Mouse (Mus musculus): Measurements from ENCODE around the gene Sdf4. TPM values are rescaled to one million over a fixed set of nuclear protein-coding genes. Genes with fewer than 3 reads are reported as not detected.

The Sdf4 gene
- polyA plus RNA-seq, 1 experiment from 2014 or later: 112 TPM

- Histone ChIP-seq H3K4me1 (replicated peaks; ENCODE audit: control insufficient read depth, insufficient read depth, low read length) (no peaks in the 10 kb centered on the region), H3K9me3 (ENCODE audit: control insufficient read depth, low read length) (no peaks in the 10 kb centered on the region), H3K27ac (no peak overlapping the region), H3K36me3 (replicated peaks; ENCODE audit: control insufficient read depth, insufficient read depth) (no peaks in the 10 kb centered on the region), H3K27me3 (ENCODE audit: control insufficient read depth, insufficient read depth, low read length) (no peaks in the 10 kb centered on the region), H3K4me3 (replicated peaks; ENCODE audit: low read length) (no peak overlapping the region), H3K4me2 (replicated peaks) (no peak overlapping the region), H3K9ac (no peak overlapping the region)
- ATAC-seq (ENCODE audit: low FRiP score) (no peak), DNase-seq (ENCODE audit: low spot score) (no peak)
- whole genome bisulfite sequencing: 95% methylated on average over 5 of the region's 5 CpGs
Observed at GRCm38 (mm10) chr4:156055173-156055572, 62.5 kb downstream of the Sdf4 start.

GRCm38 (mm10) chr4:156057702-156058101 lies 65.0 kb downstream of the Sdf4 start:
- Histone ChIP-seq H3K9ac (no peak overlapping the region), H3K4me3 (replicated peaks; ENCODE audit: low read length) (no peak overlapping the region), H3K9me3 (ENCODE audit: control insufficient read depth, low read length) (no peaks in the 10 kb centered on the region), H3K27ac (no peak overlapping the region), H3K4me1 (replicated peaks; ENCODE audit: control insufficient read depth, insufficient read depth, low read length) (no peaks in the 10 kb centered on the region), H3K4me2 (replicated peaks) (no peak overlapping the region), H3K36me3 (replicated peaks; ENCODE audit: control insufficient read depth, insufficient read depth) (no peaks in the 10 kb centered on the region), H3K27me3 (ENCODE audit: control insufficient read depth, insufficient read depth, low read length) (no peaks in the 10 kb centered on the region)
- WGBS: 66% methylated on average over 10 of the region's 10 CpGs
- DNase-seq (ENCODE audit: low spot score) (no peak), ATAC-seq (ENCODE audit: low FRiP score) (no peak)

GRCm38 (mm10) chr4:156058826-156059225 lies 66.2 kb downstream of the Sdf4 start:
- H3K9ac ChIP-seq: no peak overlapping the region
- peaks cover 4% of the 10 kb centered on the region; the same call in 1 of the 2 replicates for H3K4me1 ChIP-seq (replicated peaks; ENCODE audit: control insufficient read depth, insufficient read depth, low read length)
- 79% methylated on average over 9 of the region's 9 CpGs for WGBS
- H3K27ac ChIP-seq: no peak overlapping the region
- no peak overlapping the region for H3K4me2 ChIP-seq (replicated peaks)
- ATAC-seq (ENCODE audit: low FRiP score) (no peak), DNase-seq (ENCODE audit: low spot score) (no peak)
- no peaks in the 10 kb centered on the region for H3K36me3 ChIP-seq (replicated peaks; ENCODE audit: control insufficient read depth, insufficient read depth)
- H3K4me3 ChIP-seq (replicated peaks; ENCODE audit: low read length): no peak overlapping the region
- H3K9me3 ChIP-seq (ENCODE audit: control insufficient read depth, low read length): no peaks in the 10 kb centered on the region
- no peaks in the 10 kb centered on the region for H3K27me3 ChIP-seq (ENCODE audit: control insufficient read depth, insufficient read depth, low read length)

- H3K9me3 ChIP-seq (ENCODE audit: control insufficient read depth, low read length): no peaks in the 10 kb centered on the region
- no peak within 1 kb of the TSS for H3K27ac ChIP-seq
- WGBS: 46% methylated on average over 5 of the region's 5 CpGs
- ATAC-seq (ENCODE audit: low FRiP score) (0 out of 2 replicates have a peak, but pooled peaks have one; percentile 17), DNase-seq (ENCODE audit: low spot score) (no peak)
- H3K36me3 ChIP-seq (replicated peaks; ENCODE audit: control insufficient read depth, insufficient read depth): no peaks in the 10 kb centered on the region
- no peaks in the 10 kb centered on the region for H3K27me3 ChIP-seq (ENCODE audit: control insufficient read depth, insufficient read depth, low read length)
- no peak within 1 kb of the TSS for H3K4me3 ChIP-seq (replicated peaks; ENCODE audit: low read length)
- no peak within 1 kb of the TSS for H3K9ac ChIP-seq
- H3K4me1 ChIP-seq (replicated peaks; ENCODE audit: control insufficient read depth, insufficient read depth, low read length): peaks cover 8% of the 10 kb centered on the region; the same call in 1 of the 2 replicates
- H3K4me2 ChIP-seq (replicated peaks): no peak within 1 kb of the TSS
Observed at GRCm38 (mm10) chr4:156059261-156059660, 66.6 kb downstream of the Sdf4 start, which contains the start of gene Ttll10. Ttll10 (minus strand) TSS chr4:156059414.

- ATAC-seq (ENCODE audit: low FRiP score) (peak; percentile 14; the same call in 1 of the 2 replicates), DNase-seq (ENCODE audit: low spot score) (no peak)
- H3K9ac ChIP-seq: no peak overlapping the region
- no peaks in the 10 kb centered on the region for H3K36me3 ChIP-seq (replicated peaks; ENCODE audit: control insufficient read depth, insufficient read depth)
- no peaks in the 10 kb centered on the region for H3K9me3 ChIP-seq (ENCODE audit: control insufficient read depth, low read length)
- WGBS: 36% methylated on average over 10 of the region's 10 CpGs
- no peaks in the 10 kb centered on the region for H3K27me3 ChIP-seq (ENCODE audit: control insufficient read depth, insufficient read depth, low read length)
- no peak overlapping the region for H3K4me3 ChIP-seq (replicated peaks; ENCODE audit: low read length)
- H3K4me1 ChIP-seq (replicated peaks; ENCODE audit: control insufficient read depth, insufficient read depth, low read length): peaks cover 8% of the 10 kb centered on the region; the same call in 1 of the 2 replicates
- no peak overlapping the region for H3K27ac ChIP-seq
- H3K4me2 ChIP-seq (replicated peaks): no peak overlapping the region
Observed at GRCm38 (mm10) chr4:156059713-156060112, 67.0 kb downstream of the Sdf4 start.

MicroRNAs within 50 kb of the gene (microRNA counts, 519-probe panel; counts per million panel counts)
- not detected for microRNA mmu-miR-200a
- not detected for microRNA mmu-miR-200b
- microRNA mmu-miR-429: not detected

Small RNAs within 50 kb of the gene (microRNA-seq; reads per million reads assigned to microRNA genes)
- 2.4 reads per million, percentile 8 among the genes with 10 or more reads in this experiment for gene Mir200a
- 13.4 reads per million, percentile 32 among the genes with 10 or more reads in this experiment for gene Mir200b
- gene Mir429: 40.8 reads per million, percentile 41 among the genes with 10 or more reads in this experiment

Other genes starting within 250 kb of the Sdf4 start
- gene Atad3a, start 231.8 kb upstream of the Sdf4 start, polyA plus RNA-seq (2014; fragmentation: Nextera tagmentation; extraction: Ambion mirVana): 73.0 and 82.2 TPM in 2 replicates
- 24.7 and 27.6 TPM in 2 replicates for gene Vwa1, start 218.2 kb upstream of the Sdf4 start, polyA plus RNA-seq (2014; fragmentation: Nextera tagmentation; extraction: Ambion mirVana)
- 0.84 and 0.93 TPM in 2 replicates for gene Tmem88b, start 207.0 kb upstream of the Sdf4 start, polyA plus RNA-seq (2014; fragmentation: Nextera tagmentation; extraction: Ambion mirVana)
- gene Ankrd65, start 202.4 kb upstream of the Sdf4 start, polyA plus RNA-seq (2014; fragmentation: Nextera tagmentation; extraction: Ambion mirVana): not detected in 2 replicates
- gene Mrpl20, start 190.0 kb upstream of the Sdf4 start, polyA plus RNA-seq (2014; fragmentation: Nextera tagmentation; extraction: Ambion mirVana): 265 and 267 TPM in 2 replicates
- gene Ccnl2, start 180.4 kb upstream of the Sdf4 start, polyA plus RNA-seq (2014; fragmentation: Nextera tagmentation; extraction: Ambion mirVana): 131 and 133 TPM in 2 replicates
- 114 and 126 TPM in 2 replicates for gene Aurkaip1, start 161.6 kb upstream of the Sdf4 start, polyA plus RNA-seq (2014; fragmentation: Nextera tagmentation; extraction: Ambion mirVana)
- 24.5 and 25.8 TPM in 2 replicates for gene Mxra8, start 153.2 kb upstream of the Sdf4 start, polyA plus RNA-seq (2014; fragmentation: Nextera tagmentation; extraction: Ambion mirVana)
- gene Dvl1, start 145.5 kb upstream of the Sdf4 start, polyA plus RNA-seq (2014; fragmentation: Nextera tagmentation; extraction: Ambion mirVana): 13.6 and 15.6 TPM in 2 replicates
- gene Tas1r3, start 129.5 kb upstream of the Sdf4 start, polyA plus RNA-seq (2014; fragmentation: Nextera tagmentation; extraction: Ambion mirVana): 0.40 and 0.41 TPM in 2 replicates
- gene Cptp, start 123.4 kb upstream of the Sdf4 start, polyA plus RNA-seq (2014; fragmentation: Nextera tagmentation; extraction: Ambion mirVana): 33.5 TPM in 2 replicates
- 69.6 and 71.4 TPM in 2 replicates for gene Ints11, start 123.3 kb upstream of the Sdf4 start, polyA plus RNA-seq (2014; fragmentation: Nextera tagmentation; extraction: Ambion mirVana)
- gene Pusl1, start 101.1 kb upstream of the Sdf4 start, polyA plus RNA-seq (2014; fragmentation: Nextera tagmentation; extraction: Ambion mirVana): 51.8 and 53.8 TPM in 2 replicates
- gene Acap3, start 101.0 kb upstream of the Sdf4 start, polyA plus RNA-seq (2014; fragmentation: Nextera tagmentation; extraction: Ambion mirVana): 71.8 and 73.5 TPM in 2 replicates
- gene Ube2j2, start 49.0 kb upstream of the Sdf4 start, polyA plus RNA-seq (2014; fragmentation: Nextera tagmentation; extraction: Ambion mirVana): 120 and 125 TPM in 2 replicates
- 11.2 and 13.5 TPM in 2 replicates for gene C1qtnf12, start 30.6 kb upstream of the Sdf4 start, polyA plus RNA-seq (2014; fragmentation: Nextera tagmentation; extraction: Ambion mirVana)
- gene B3galt6, start 223 bp upstream of the Sdf4 start, polyA plus RNA-seq (2014; fragmentation: Nextera tagmentation; extraction: Ambion mirVana): 38.4 and 38.8 TPM in 2 replicates
- 0.79 TPM in 1 of 2 replicates, not detected in the other for gene Tnfrsf4, start 21.0 kb downstream of the Sdf4 start, polyA plus RNA-seq (2014; fragmentation: Nextera tagmentation; extraction: Ambion mirVana)
- gene Tnfrsf18, start 33.3 kb downstream of the Sdf4 start, polyA plus RNA-seq (2014; fragmentation: Nextera tagmentation; extraction: Ambion mirVana): 1.9 and 2.3 TPM in 2 replicates
- 0.11 TPM in 1 of 2 replicates, not detected in the other for gene Ttll10, start 66.5 kb downstream of the Sdf4 start, polyA plus RNA-seq (2014; fragmentation: Nextera tagmentation; extraction: Ambion mirVana)
- gene 9430015G10Rik, start 117.1 kb downstream of the Sdf4 start, polyA plus RNA-seq (2014; fragmentation: Nextera tagmentation; extraction: Ambion mirVana): 29.1 and 30.5 TPM in 2 replicates
- gene Rnf223, start 137.6 kb downstream of the Sdf4 start, polyA plus RNA-seq (2014; fragmentation: Nextera tagmentation; extraction: Ambion mirVana): 0.59 and 0.81 TPM in 2 replicates
- gene Agrn, start 204.6 kb downstream of the Sdf4 start, polyA plus RNA-seq (2014; fragmentation: Nextera tagmentation; extraction: Ambion mirVana): 121 and 127 TPM in 2 replicates
- gene Isg15, start 207.9 kb downstream of the Sdf4 start, polyA plus RNA-seq (2014; fragmentation: Nextera tagmentation; extraction: Ambion mirVana): 0.87 and 0.90 TPM in 2 replicates
- gene AW011738, start 210.4 kb downstream of the Sdf4 start, polyA plus RNA-seq (2014; fragmentation: Nextera tagmentation; extraction: Ambion mirVana): 0.68 and 1.2 TPM in 2 replicates
- gene Perm1, start 223.0 kb downstream of the Sdf4 start, polyA plus RNA-seq (2014; fragmentation: Nextera tagmentation; extraction: Ambion mirVana): 1.9 and 2.2 TPM in 2 replicates
- gene Plekhn1, start 242.0 kb downstream of the Sdf4 start, polyA plus RNA-seq (2014; fragmentation: Nextera tagmentation; extraction: Ambion mirVana): 28.6 and 28.7 TPM in 2 replicates
- 47.9 and 49.5 TPM in 2 replicates for gene Noc2l, start 243.1 kb downstream of the Sdf4 start, polyA plus RNA-seq (2014; fragmentation: Nextera tagmentation; extraction: Ambion mirVana)

All from hindbrain, embryonic 14.5 days (tissue).